Mouse (Mus musculus): ENCODE measurements around the gene Gm7347. TPM values are rescaled to one million over a fixed set of nuclear protein-coding genes. Genes with fewer than 3 reads are reported as not detected.

The Gm7347 gene
- polyA plus RNA-seq (2015; fragmentation: Illumina TruSeq; extraction: RNeasy Lipid Tissue Mini Kit (QIAGEN cat#74804); ENCODE audit: low read depth, low replicate concordance) = not detected

GRCm38 (mm10) chr5:26058481-26058880 lies at the start of gene Gm7347:
Gene Gm7347 (minus strand): TSS chr5:26058581.

GRCm38 (mm10) chr5:26105262-26105661 lies 46.9 kb upstream of the Gm7347 start, which contains the start of gene 5031410I06Rik:
Gene 5031410I06Rik (minus strand): TSS chr5:26105362.

GRCm38 (mm10) chr5:26089191-26089590 lies 30.8 kb upstream of the Gm7347 start, which contains the start of gene Gm10471:
Gene Gm10471 (minus strand): TSS chr5:26089291.

GRCm38 (mm10) chr5:26039458-26039857 lies 18.9 kb downstream of the Gm7347 start, which contains the start of gene Speer4a:
Gene Speer4a (minus strand): TSS chr5:26039558.

GRCm38 (mm10) chr5:26022816-26023215 lies 35.6 kb downstream of the Gm7347 start, which contains the start of gene Gm5862:
Gene Gm5862 (minus strand): TSS chr5:26022916.

GRCm38 (mm10) chr5:26004698-26005097 lies 53.7 kb downstream of the Gm7347 start, which contains the start of gene Gm1979:
Gene Gm1979 (minus strand): TSS chr5:26004798.

Other genes with a start within 250 kb of the Gm7347 start
- gene Gm21663, start 116.2 kb downstream of the Gm7347 start, polyA plus RNA-seq (2015; fragmentation: Illumina TruSeq; extraction: RNeasy Lipid Tissue Mini Kit (QIAGEN cat#74804); ENCODE audit: low read depth, low replicate concordance) = not detected
- gene Gm21671, start 104.2 kb downstream of the Gm7347 start, polyA plus RNA-seq (2015; fragmentation: Illumina TruSeq; extraction: RNeasy Lipid Tissue Mini Kit (QIAGEN cat#74804); ENCODE audit: low read depth, low replicate concordance) = not detected
- not detected for gene Gm21680, start 85.9 kb downstream of the Gm7347 start, polyA plus RNA-seq (2015; fragmentation: Illumina TruSeq; extraction: RNeasy Lipid Tissue Mini Kit (QIAGEN cat#74804); ENCODE audit: low read depth, low replicate concordance)
- gene Gm21698, start 69.9 kb downstream of the Gm7347 start, polyA plus RNA-seq (2015; fragmentation: Illumina TruSeq; extraction: RNeasy Lipid Tissue Mini Kit (QIAGEN cat#74804); ENCODE audit: low read depth, low replicate concordance) = not detected
- not detected for gene Gm1979, start 53.8 kb downstream of the Gm7347 start, polyA plus RNA-seq (2015; fragmentation: Illumina TruSeq; extraction: RNeasy Lipid Tissue Mini Kit (QIAGEN cat#74804); ENCODE audit: low read depth, low replicate concordance)
- gene Gm5862, start 35.7 kb downstream of the Gm7347 start, polyA plus RNA-seq (2015; fragmentation: Illumina TruSeq; extraction: RNeasy Lipid Tissue Mini Kit (QIAGEN cat#74804); ENCODE audit: low read depth, low replicate concordance) = not detected
- not detected for gene Speer4a, start 19.0 kb downstream of the Gm7347 start, polyA plus RNA-seq (2015; fragmentation: Illumina TruSeq; extraction: RNeasy Lipid Tissue Mini Kit (QIAGEN cat#74804); ENCODE audit: low read depth, low replicate concordance)
- gene Gm10471, start 30.7 kb upstream of the Gm7347 start, polyA plus RNA-seq (2015; fragmentation: Illumina TruSeq; extraction: RNeasy Lipid Tissue Mini Kit (QIAGEN cat#74804); ENCODE audit: low read depth, low replicate concordance) = not detected
- gene 5031410I06Rik, start 46.8 kb upstream of the Gm7347 start, polyA plus RNA-seq (2015; fragmentation: Illumina TruSeq; extraction: RNeasy Lipid Tissue Mini Kit (QIAGEN cat#74804); ENCODE audit: low read depth, low replicate concordance) = not detected
- not detected for gene Gm10220, start 62.8 kb upstream of the Gm7347 start, polyA plus RNA-seq (2015; fragmentation: Illumina TruSeq; extraction: RNeasy Lipid Tissue Mini Kit (QIAGEN cat#74804); ENCODE audit: low read depth, low replicate concordance)
- gene Gm7361, start 199.1 kb upstream of the Gm7347 start, polyA plus RNA-seq (2015; fragmentation: Illumina TruSeq; extraction: RNeasy Lipid Tissue Mini Kit (QIAGEN cat#74804); ENCODE audit: low read depth, low replicate concordance) = 0.48 TPM